Mouse (Mus musculus): ENCODE measurements around the gene Lemd1.

DNA sequence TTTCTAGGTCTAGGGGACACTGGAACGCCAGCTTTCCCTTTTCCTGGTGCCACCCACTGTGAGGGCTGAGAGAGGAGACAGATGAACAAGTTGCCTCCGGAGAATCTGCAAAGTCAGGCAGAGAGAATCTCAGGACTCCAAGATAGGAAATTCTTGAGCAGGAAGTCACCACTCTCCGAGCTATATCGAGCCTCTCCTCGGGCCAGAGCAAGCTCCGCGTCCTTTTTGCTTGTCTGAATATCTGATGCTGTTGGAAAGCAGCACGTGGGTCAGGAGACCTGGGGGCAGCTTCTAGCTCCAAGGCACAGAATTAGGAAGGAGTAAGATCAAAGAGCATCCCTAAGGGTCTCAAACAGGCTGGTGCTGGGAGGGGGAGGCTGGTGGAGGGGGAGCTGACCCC lies 37.5 kb upstream of the Lemd1 start:
- TF ChIP-seq POLR2A (IDR thresholded peaks at IDR 0.05; ENCODE audit: control insufficient read depth, extremely low read depth, insufficient read depth, low read length, poor library complexity), result no peak
- no peak for TF ChIP-seq CTCF (IDR thresholded peaks at IDR 0.05; ENCODE audit: borderline replicate concordance, control insufficient read depth, extremely low read depth, insufficient read depth, low read length, poor library complexity)
